Mouse (Mus musculus): Measurements from ENCODE around the gene Lss. TPM values are rescaled to one million over a fixed set of nuclear protein-coding genes. Genes with fewer than 3 reads are reported as not detected.

The Lss gene
- polyA plus RNA-seq, 1 experiment, result 11.1 TPM

DNA sequence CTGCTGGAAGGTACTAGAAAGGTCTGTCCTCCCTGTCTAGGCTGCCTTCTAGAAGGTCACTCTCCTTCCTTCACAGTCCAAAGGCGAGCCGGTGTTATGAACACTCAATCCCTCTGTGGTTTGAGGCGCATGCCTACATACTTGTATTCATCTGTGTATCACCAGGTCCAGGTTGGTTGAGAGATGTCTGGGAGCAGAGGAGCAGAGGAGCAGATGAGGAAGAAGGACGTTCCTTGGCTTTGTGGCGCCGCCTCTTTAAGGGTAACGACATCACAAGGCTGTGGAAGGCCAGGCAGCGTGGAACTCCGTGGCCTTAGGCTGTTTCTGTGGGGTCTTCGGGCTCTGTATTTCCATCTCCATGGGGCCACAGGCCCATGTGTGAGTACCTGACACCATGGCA, 30.6 kb downstream of the Lss start, which contains the start of gene Spatc1l:
TSS of gene Spatc1l (plus strand) at position 301 of the 400 bp plus-strand sequence.
- TF ChIP-seq POLR2A (IDR thresholded peaks at IDR 0.05; ENCODE audit: control insufficient read depth, low read depth, low read length), result peak; percentile 84; the same call in 1 of the 2 replicates
- no peak for TF ChIP-seq CTCF (IDR thresholded peaks at IDR 0.05; ENCODE audit: control insufficient read depth, insufficient read depth, insufficient replicate concordance, low read depth, low read length)
- Histone ChIP-seq H3K27me3 (ENCODE audit: control insufficient read depth, insufficient read depth, low read length) (no peaks in the 10 kb centered on the region), H3K27ac (ENCODE audit: control insufficient read depth, insufficient read depth, low read depth, low read length) (peak within 1 kb of the TSS; percentile 37; the same call in 1 of the 2 replicates), H3K4me1 (ENCODE audit: control insufficient read depth, insufficient read depth, low read length) (peaks cover 2% of the 10 kb centered on the region; the same call in 1 of the 2 replicates), H3K36me3 (ENCODE audit: control insufficient read depth, insufficient read depth, low read length) (no peaks in the 10 kb centered on the region), H3K4me3 (ENCODE audit: control insufficient read depth, low read depth, low read length) (peak within 1 kb of the TSS; percentile 80)

DNA sequence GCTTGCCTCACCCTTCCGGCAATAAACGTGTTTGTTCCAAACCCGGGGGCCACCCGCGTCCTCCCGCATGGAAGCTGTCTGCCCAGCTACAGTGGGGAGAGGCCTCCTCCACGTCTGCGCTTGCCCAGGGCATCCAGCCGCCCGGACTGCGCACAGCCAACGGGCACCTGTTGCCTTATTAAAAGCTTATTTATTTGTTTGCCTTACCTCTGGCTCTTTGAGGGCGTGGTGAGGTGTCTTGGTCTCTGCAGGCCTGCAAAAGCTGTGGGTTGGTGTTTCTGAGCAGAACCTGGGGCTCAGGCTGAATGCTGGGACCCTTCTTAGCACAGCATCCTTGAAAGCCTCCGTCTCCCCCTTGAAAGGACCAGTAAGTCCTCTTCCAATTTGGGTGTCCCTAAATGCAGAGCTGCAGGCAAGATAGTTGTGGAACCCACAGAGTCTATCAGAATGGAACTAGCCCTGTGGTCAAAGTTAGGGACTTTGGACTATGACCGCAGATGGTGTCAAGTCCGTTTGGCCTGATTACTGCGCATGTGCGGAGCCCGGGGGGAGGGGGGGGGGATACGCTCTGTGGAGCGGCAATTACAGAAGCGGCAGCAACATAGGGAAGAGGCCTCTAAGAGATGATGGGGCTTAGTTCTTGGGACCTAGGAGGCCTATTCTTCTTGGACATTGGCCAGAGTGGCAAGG, 38.8 kb downstream of the Lss start:
- peak overlapping the region; percentile 78 for H3K4me3 ChIP-seq (ENCODE audit: control insufficient read depth, low read depth, low read length)
- H3K36me3 ChIP-seq (ENCODE audit: control insufficient read depth, insufficient read depth, low read length), result no peaks in the 10 kb centered on the region
- H3K4me1 ChIP-seq (ENCODE audit: control insufficient read depth, insufficient read depth, low read length), result peaks cover 13% of the 10 kb centered on the region
- TF ChIP-seq POLR2A (IDR thresholded peaks at IDR 0.05; ENCODE audit: control insufficient read depth, low read depth, low read length) (no peak), CTCF (IDR thresholded peaks at IDR 0.05; ENCODE audit: control insufficient read depth, insufficient read depth, insufficient replicate concordance, low read depth, low read length) (no peak)
- H3K27me3 ChIP-seq (ENCODE audit: control insufficient read depth, insufficient read depth, low read length), result no peaks in the 10 kb centered on the region
- H3K27ac ChIP-seq (ENCODE audit: control insufficient read depth, insufficient read depth, low read depth, low read length), result no peak overlapping the region

DNA sequence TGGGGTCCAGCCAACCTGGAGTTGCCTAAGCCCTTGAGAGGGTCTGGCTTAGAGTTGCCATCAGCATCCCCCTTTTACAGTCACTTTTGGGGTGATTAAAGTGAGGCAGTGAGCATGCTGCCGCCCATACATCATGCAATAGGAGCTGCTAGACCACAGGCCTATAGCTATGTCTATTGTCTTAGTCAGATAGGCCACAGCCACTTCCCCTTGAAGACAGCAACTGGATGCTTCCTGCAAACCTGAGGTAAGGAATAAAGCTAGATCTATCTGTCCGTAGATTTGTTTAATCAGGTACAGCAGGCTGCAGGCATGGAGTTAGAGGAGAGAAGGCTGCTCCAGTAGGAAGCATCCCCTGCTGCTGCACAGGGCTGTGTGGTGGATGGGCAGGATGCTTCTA, 39.7 kb downstream of the Lss start:
- no peaks in the 10 kb centered on the region for H3K27me3 ChIP-seq (ENCODE audit: control insufficient read depth, insufficient read depth, low read length)
- H3K4me1 ChIP-seq (ENCODE audit: control insufficient read depth, insufficient read depth, low read length), result peaks cover 13% of the 10 kb centered on the region
- TF ChIP-seq CTCF (IDR thresholded peaks at IDR 0.05; ENCODE audit: control insufficient read depth, insufficient read depth, insufficient replicate concordance, low read depth, low read length), result no peak
- no peak for TF ChIP-seq POLR2A (IDR thresholded peaks at IDR 0.05; ENCODE audit: control insufficient read depth, low read depth, low read length)

DNA sequence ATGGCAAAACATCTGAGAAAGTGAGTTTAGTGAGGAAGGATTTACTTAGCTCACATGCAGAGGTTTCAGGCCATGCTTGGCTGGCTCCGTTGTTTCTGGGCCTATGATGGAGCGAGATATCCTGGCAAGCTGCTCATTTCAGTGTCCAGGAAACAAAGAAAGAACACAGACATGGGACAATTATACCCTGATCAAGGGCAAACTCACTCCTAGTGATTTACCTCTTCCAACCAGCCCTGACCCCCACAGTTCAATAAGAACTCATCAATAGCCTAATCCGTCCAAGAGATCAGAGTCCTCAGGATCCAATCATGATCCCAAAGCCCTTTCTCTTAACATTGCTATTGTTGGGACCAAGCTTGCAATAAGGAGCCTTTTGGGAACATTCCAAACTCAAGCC, 40.8 kb downstream of the Lss start:
- TF ChIP-seq POLR2A (IDR thresholded peaks at IDR 0.05; ENCODE audit: control insufficient read depth, low read depth, low read length), result no peak
- no peak for TF ChIP-seq CTCF (IDR thresholded peaks at IDR 0.05; ENCODE audit: control insufficient read depth, insufficient read depth, insufficient replicate concordance, low read depth, low read length)
- Histone ChIP-seq H3K4me1 (ENCODE audit: control insufficient read depth, insufficient read depth, low read length) (peaks cover 13% of the 10 kb centered on the region), H3K27me3 (ENCODE audit: control insufficient read depth, insufficient read depth, low read length) (no peaks in the 10 kb centered on the region), H3K27ac (ENCODE audit: control insufficient read depth, insufficient read depth, low read depth, low read length) (no peak overlapping the region), H3K36me3 (ENCODE audit: control insufficient read depth, insufficient read depth, low read length) (no peaks in the 10 kb centered on the region), H3K4me3 (ENCODE audit: control insufficient read depth, low read depth, low read length) (no peak overlapping the region)

More for the DNA sequence above, 39.7 kb downstream of the Lss start:
- no peak overlapping the region for H3K4me3 ChIP-seq (ENCODE audit: control insufficient read depth, low read depth, low read length)
- no peaks in the 10 kb centered on the region for H3K36me3 ChIP-seq (ENCODE audit: control insufficient read depth, insufficient read depth, low read length)
- no peak overlapping the region for H3K27ac ChIP-seq (ENCODE audit: control insufficient read depth, insufficient read depth, low read depth, low read length)

DNA sequence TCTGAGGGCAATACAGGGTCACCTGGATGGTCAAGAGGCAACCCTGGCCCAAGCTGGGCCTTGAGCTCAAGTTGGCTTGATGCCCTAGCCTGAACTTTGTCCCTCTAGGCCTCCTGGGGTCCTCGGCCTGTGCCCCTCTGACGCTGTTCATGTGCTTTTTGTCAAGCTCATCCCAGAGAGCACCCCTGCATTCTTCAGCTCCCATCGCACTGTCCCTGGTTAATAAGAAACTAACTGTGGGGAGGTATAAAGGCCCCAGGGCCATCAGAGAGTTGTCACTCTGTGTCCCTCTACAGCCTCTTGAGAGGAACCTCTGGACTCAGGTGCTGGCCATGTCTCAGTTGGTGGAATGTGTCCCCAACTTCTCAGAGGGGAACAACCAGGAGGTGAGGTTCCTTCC, 44.0 kb downstream of the Lss start, which contains the start of gene Ftcd:
TSS of gene Ftcd (plus strand) at position 275 of the 400 bp plus-strand sequence.
- no peak for TF ChIP-seq POLR2A (IDR thresholded peaks at IDR 0.05; ENCODE audit: control insufficient read depth, low read depth, low read length)
- no peak for TF ChIP-seq CTCF (IDR thresholded peaks at IDR 0.05; ENCODE audit: control insufficient read depth, insufficient read depth, insufficient replicate concordance, low read depth, low read length)
- Histone ChIP-seq H3K4me1 (ENCODE audit: control insufficient read depth, insufficient read depth, low read length) (peaks cover 3% of the 10 kb centered on the region), H3K27me3 (ENCODE audit: control insufficient read depth, insufficient read depth, low read length) (no peaks in the 10 kb centered on the region)

DNA sequence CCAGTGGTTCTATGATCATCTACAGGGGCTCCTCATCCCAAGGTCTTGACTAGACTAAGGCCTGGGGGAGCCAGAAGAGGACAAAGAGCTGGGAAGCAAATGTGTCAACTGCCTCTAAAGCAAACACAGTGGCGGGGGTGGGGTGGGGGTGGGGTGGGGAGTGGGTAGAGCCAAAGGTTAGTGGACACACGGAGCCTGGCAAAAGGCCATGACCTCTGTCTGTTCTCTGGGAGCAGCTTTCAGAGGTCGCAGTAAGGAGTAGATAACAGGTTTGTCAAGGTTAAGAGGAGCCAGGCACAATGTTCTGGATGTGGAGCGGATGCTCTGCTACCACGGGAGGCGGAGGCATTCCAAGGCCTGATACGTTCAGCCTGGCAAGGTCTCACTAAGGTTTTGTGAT, 45.5 kb downstream of the Lss start:
- no peak for TF ChIP-seq POLR2A (IDR thresholded peaks at IDR 0.05; ENCODE audit: control insufficient read depth, low read depth, low read length)
- no peak for TF ChIP-seq CTCF (IDR thresholded peaks at IDR 0.05; ENCODE audit: control insufficient read depth, insufficient read depth, insufficient replicate concordance, low read depth, low read length)
- Histone ChIP-seq H3K27me3 (ENCODE audit: control insufficient read depth, insufficient read depth, low read length) (no peaks in the 10 kb centered on the region), H3K36me3 (ENCODE audit: control insufficient read depth, insufficient read depth, low read length) (no peaks in the 10 kb centered on the region), H3K4me1 (ENCODE audit: control insufficient read depth, insufficient read depth, low read length) (no peaks in the 10 kb centered on the region), H3K4me3 (ENCODE audit: control insufficient read depth, low read depth, low read length) (no peak overlapping the region), H3K27ac (ENCODE audit: control insufficient read depth, insufficient read depth, low read depth, low read length) (no peak overlapping the region)

More for the DNA sequence above, 44.0 kb downstream of the Lss start, which contains the start of gene Ftcd:
- Histone ChIP-seq H3K27ac (ENCODE audit: control insufficient read depth, insufficient read depth, low read depth, low read length) (no peak within 1 kb of the TSS), H3K4me3 (ENCODE audit: control insufficient read depth, low read depth, low read length) (no peak within 1 kb of the TSS), H3K36me3 (ENCODE audit: control insufficient read depth, insufficient read depth, low read length) (no peaks in the 10 kb centered on the region)

DNA sequence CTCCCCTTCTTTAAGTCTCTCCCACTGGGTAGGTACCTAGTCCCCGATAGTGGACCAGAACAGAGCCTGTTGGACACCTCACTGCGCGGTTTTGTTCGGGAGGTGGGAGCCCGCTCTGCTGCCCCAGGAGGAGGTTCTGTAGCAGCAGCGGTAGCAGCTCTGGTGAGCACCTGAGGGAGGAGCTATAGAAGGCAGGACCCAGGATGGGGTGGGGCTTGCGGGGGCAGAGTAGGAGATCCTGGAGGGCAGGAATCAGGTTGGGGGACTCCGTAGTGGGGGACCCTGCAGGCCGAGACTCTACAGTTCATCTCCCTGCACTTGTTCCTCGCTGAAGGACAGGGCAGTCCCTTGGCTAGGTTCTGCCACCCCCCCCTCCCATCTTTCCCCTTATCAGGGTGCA, 52.8 kb downstream of the Lss start:
- Histone ChIP-seq H3K27ac (ENCODE audit: control insufficient read depth, insufficient read depth, low read depth, low read length) (no peak overlapping the region), H3K4me3 (ENCODE audit: control insufficient read depth, low read depth, low read length) (no peak overlapping the region), H3K4me1 (ENCODE audit: control insufficient read depth, insufficient read depth, low read length) (peaks cover 5% of the 10 kb centered on the region; the same call in 1 of the 2 replicates), H3K27me3 (ENCODE audit: control insufficient read depth, insufficient read depth, low read length) (no peaks in the 10 kb centered on the region), H3K36me3 (ENCODE audit: control insufficient read depth, insufficient read depth, low read length) (no peaks in the 10 kb centered on the region)
- TF ChIP-seq CTCF (IDR thresholded peaks at IDR 0.05; ENCODE audit: control insufficient read depth, insufficient read depth, insufficient replicate concordance, low read depth, low read length) (no peak), POLR2A (IDR thresholded peaks at IDR 0.05; ENCODE audit: control insufficient read depth, low read depth, low read length) (no peak)
